Mouse (Mus musculus) liver, embryonic 12.5 days (tissue): ENCODE measurements around the gene Synpo2. TPM values are rescaled to one million over a fixed set of nuclear protein-coding genes. Genes with fewer than 3 reads are reported as not detected.
"Not testable (repeated sequence)": the region's sequence is repeated elsewhere in the genome, so short reads cannot be mapped to it uniquely, and the experiment has no call there.

Experiments
- ATAC-seq: fragments of 200-750 bp; cut with Nextera tagmentation; 2 replicates; pipeline ENCODE4 v1.8.0; 2017; ENCODE audit warnings: moderate number of reproducible peaks, mild to moderate bottlenecking, moderate library complexity
- H3K27ac ChIP-seq: fragments of 300-500 bp; sonication (generic); 2 replicates; pipeline ENCODE4 v1.5.1; 2016; ENCODE audit warnings: mild to moderate bottlenecking
- H3K27me3 ChIP-seq: fragments of 300-500 bp; sonication (generic); replicated peaks from 2 replicates; pipeline ENCODE4 v1.6.1; 2016; ENCODE audit warnings: mild to moderate bottlenecking, moderate library complexity
- H3K36me3 ChIP-seq: fragments of 300-500 bp; sonication (generic); 2 replicates; pipeline ENCODE4 v1.6.1; 2016; ENCODE audit warnings: mild to moderate bottlenecking, moderate library complexity
- H3K4me1 ChIP-seq: fragments of 300-500 bp; sonication (generic); 2 replicates; pipeline ENCODE4 v1.6.1; 2016
- H3K4me2 ChIP-seq: fragments of 300-500 bp; sonication (generic); 2 replicates; pipeline ENCODE4 v1.6.1; 2016; ENCODE audit warnings: mild to moderate bottlenecking, moderate library complexity
- H3K4me3 ChIP-seq: fragments of 300-500 bp; sonication (generic); 2 replicates; pipeline ENCODE4 v1.5.1; 2016; ENCODE audit warnings: mild to moderate bottlenecking, moderate library complexity
- H3K9ac ChIP-seq: fragments of 300-500 bp; sonication (generic); 2 replicates; pipeline ENCODE4 v1.6.1; 2016; ENCODE audit warnings: mild to moderate bottlenecking, moderate library complexity
- H3K9me3 ChIP-seq: fragments of 300-500 bp; sonication (generic); replicated peaks from 2 replicates; pipeline ENCODE4 v1.6.1; 2016; ENCODE audit warnings: mild to moderate bottlenecking, moderate library complexity
- WGBS: fragments of 180-500 bp; shearing (Covaris S2); methylation state at CpG from one replicate; pipeline ENCODE4 v1.1.7; 2016; ENCODE audit not compliant: insufficient replicate concordance; 5-methylcytosine and 5-hydroxymethylcytosine counted together
- polyA plus RNA-seq: library from polyadenylated mRNA; unstranded; fragments of >200 nt; fragmentation: Nextera tagmentation; extraction: Ambion mirVana; gene quantifications from 2 replicates; pipeline ENCODE4 v1.2.1, GENCODE M21; 2016

Gene Synpo2
- polyA plus RNA-seq, 1 experiment from 2014 or later, result 0.89 TPM

DNA sequence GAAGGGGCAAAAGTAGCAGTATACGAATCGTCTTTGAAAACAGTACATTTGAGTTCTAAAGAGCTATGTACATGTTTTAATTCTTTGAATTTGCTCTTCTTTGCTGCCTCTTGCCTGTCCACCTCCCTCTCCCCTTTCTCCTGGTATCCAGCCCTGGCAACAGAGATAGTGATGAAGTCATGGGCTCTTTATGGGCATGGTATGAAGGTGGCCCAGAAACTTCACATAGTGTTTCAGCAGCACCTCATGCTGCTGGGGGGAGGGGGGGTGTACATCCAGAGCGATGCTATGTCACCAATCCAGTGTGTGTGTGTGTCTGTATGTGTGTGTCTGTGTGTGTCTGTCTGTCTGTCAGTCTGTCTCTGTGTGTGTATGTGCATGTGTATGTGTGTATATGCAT lies 95.8 kb downstream of the Synpo2 start:
- H3K4me3 ChIP-seq, result no peak overlapping the region

GRCm38 (mm10) chr3:123139619-123140018 lies 96.3 kb downstream of the Synpo2 start:
- Histone ChIP-seq H3K27me3 (no peaks in the 10 kb centered on the region), H3K36me3 (no peaks in the 10 kb centered on the region), H3K4me1 (no peaks in the 10 kb centered on the region), H3K4me3 (no peak overlapping the region), H3K4me2 (no peak overlapping the region), H3K9ac (no peak overlapping the region), H3K27ac (no peak overlapping the region), H3K9me3 (no peaks in the 10 kb centered on the region)
- WGBS, result 56% methylated on average over 5 of the region's 5 CpGs
- ATAC-seq, result no peak

More for the DNA sequence above, 95.8 kb downstream of the Synpo2 start:
- ATAC-seq, result no peak
- no peak overlapping the region for H3K4me2 ChIP-seq
- WGBS, result 65% methylated on average over 3 of the region's 3 CpGs
- H3K27ac ChIP-seq, result no peak overlapping the region
- H3K9ac ChIP-seq, result no peak overlapping the region
- no peaks in the 10 kb centered on the region for H3K4me1 ChIP-seq
- H3K36me3 ChIP-seq, result no peaks in the 10 kb centered on the region
- no peaks in the 10 kb centered on the region for H3K9me3 ChIP-seq
- H3K27me3 ChIP-seq, result no peaks in the 10 kb centered on the region

GRCm38 (mm10) chr3:123138274-123139003 lies 97.5 kb downstream of the Synpo2 start:
- no peaks in the 10 kb centered on the region for H3K36me3 ChIP-seq
- no peak overlapping the region for H3K27ac ChIP-seq
- no peaks in the 10 kb centered on the region for H3K9me3 ChIP-seq
- no peaks in the 10 kb centered on the region for H3K27me3 ChIP-seq
- H3K4me3 ChIP-seq, result no peak overlapping the region
- H3K9ac ChIP-seq, result no peak overlapping the region
- ATAC-seq, result no peak
- WGBS, result 55% methylated on average over 6 of the region's 6 CpGs
- no peaks in the 10 kb centered on the region for H3K4me1 ChIP-seq
- no peak overlapping the region for H3K4me2 ChIP-seq

DNA sequence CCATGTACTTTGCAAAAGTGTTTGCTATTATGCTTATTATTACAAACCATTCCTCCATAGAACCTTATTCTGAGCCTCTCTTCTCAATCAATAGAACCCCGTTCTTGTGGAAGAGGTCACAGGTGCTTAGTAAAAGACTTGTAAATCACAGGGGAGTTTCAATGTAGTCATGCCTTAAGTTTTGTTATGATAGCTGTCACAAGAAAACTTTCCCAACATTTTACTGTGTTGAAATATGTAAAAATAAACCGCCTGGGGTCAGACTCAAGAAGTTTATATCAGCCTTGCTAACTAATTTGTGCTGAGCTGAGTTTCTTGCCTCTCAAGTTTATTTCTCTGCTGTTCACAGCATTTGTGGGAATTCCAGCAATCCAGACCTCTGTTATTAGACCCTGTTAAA lies 103.8 kb downstream of the Synpo2 start:
- no peaks in the 10 kb centered on the region for H3K36me3 ChIP-seq
- no peak overlapping the region for H3K27ac ChIP-seq
- no peak for ATAC-seq
- 71% methylated on average over 2 of the region's 2 CpGs for WGBS
- no peaks in the 10 kb centered on the region for H3K4me1 ChIP-seq
- no peak overlapping the region for H3K4me3 ChIP-seq
- H3K4me2 ChIP-seq, result no peak overlapping the region
- H3K9ac ChIP-seq, result no peak overlapping the region
- H3K27me3 ChIP-seq, result no peaks in the 10 kb centered on the region
- H3K9me3 ChIP-seq, result no peaks in the 10 kb centered on the region

DNA sequence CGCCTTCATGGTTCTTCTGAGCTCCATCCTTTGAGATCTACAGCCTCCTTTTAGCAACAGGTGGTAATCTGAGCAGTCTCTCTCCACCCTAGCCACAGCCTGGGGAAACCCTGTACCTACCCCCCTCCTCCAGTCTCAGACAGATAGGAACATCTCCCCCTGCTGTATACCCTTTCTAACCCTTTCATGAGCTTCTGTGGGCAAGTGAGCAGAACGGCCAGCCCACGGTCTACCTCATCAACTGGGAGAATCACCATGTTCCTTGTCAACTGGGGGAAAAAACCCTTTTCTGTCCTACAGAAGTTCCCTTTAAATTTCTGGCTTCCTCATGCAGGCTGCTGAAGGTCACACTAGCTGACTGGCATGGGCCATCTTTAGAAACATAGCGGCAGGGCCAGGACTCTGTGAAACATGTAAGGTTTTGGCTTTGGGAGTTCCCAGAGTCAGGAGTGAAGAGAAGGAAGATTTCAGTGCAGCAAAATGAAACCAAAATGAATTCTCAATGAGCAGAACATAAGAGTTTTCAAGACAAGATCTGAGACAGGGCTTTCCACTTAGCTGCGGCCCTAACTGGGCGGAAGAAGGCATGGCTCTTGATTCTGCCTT lies 104.7 kb downstream of the Synpo2 start:
- 79% methylated on average over 6 of the region's 6 CpGs for WGBS
- Histone ChIP-seq H3K27ac (no peak overlapping the region), H3K27me3 (no peaks in the 10 kb centered on the region), H3K4me1 (no peaks in the 10 kb centered on the region), H3K4me3 (no peak overlapping the region), H3K4me2 (no peak overlapping the region), H3K9ac (no peak overlapping the region), H3K36me3 (no peaks in the 10 kb centered on the region), H3K9me3 (no peaks in the 10 kb centered on the region)
- no peak for ATAC-seq

GRCm38 (mm10) chr3:123130314-123131150 lies 105.4 kb downstream of the Synpo2 start:
- H3K9me3 ChIP-seq, result no peaks in the 10 kb centered on the region
- 70% methylated on average over 14 of the region's 14 CpGs for WGBS
- no peak overlapping the region for H3K4me3 ChIP-seq
- no peaks in the 10 kb centered on the region for H3K4me1 ChIP-seq
- no peak overlapping the region for H3K9ac ChIP-seq
- no peak overlapping the region for H3K27ac ChIP-seq
- no peak for ATAC-seq
- H3K27me3 ChIP-seq, result no peaks in the 10 kb centered on the region
- no peak overlapping the region for H3K4me2 ChIP-seq
- no peaks in the 10 kb centered on the region for H3K36me3 ChIP-seq

- H3K9ac ChIP-seq, result no peak overlapping the region
- no peak overlapping the region for H3K4me2 ChIP-seq
- H3K9me3 ChIP-seq, result no peaks in the 10 kb centered on the region
- no peaks in the 10 kb centered on the region for H3K36me3 ChIP-seq
- H3K4me3 ChIP-seq, result no peak overlapping the region
- WGBS, result 78% methylated on average over 8 of the region's 8 CpGs
- ATAC-seq, result no peak
- no peak overlapping the region for H3K27ac ChIP-seq
- no peaks in the 10 kb centered on the region for H3K27me3 ChIP-seq
- H3K4me1 ChIP-seq, result no peaks in the 10 kb centered on the region
Observed at GRCm38 (mm10) chr3:123128781-123129180, 107.2 kb downstream of the Synpo2 start.

GRCm38 (mm10) chr3:123128091-123128490 lies 107.9 kb downstream of the Synpo2 start:
- Histone ChIP-seq H3K36me3 (no peaks in the 10 kb centered on the region), H3K27ac (no peak overlapping the region), H3K4me3 (no peak overlapping the region), H3K27me3 (no peaks in the 10 kb centered on the region), H3K4me2 (no peak overlapping the region), H3K9me3 (no peaks in the 10 kb centered on the region), H3K9ac (no peak overlapping the region), H3K4me1 (no peaks in the 10 kb centered on the region)
- ATAC-seq, result no peak
- WGBS, result 64% methylated on average over 7 of the region's 7 CpGs

DNA sequence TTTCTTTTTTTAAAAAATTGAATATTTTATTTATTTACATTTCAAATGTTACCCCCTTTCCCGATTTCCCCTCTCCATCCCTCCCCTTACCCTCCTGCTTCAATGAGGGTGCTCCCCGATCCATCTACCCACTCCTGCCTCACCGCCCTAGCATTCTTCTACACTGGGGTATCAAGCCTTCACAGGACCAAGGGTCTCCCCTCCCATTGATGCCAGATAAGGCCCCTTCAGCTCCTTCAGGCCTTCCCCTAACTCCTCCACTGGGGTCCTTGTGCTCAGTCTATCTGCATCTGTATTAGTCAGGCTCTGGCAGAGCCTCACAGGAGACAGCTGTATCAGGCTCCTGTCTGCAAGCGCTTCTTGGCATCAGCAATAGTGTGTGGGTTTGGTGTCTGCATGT lies 109.2 kb downstream of the Synpo2 start:
- H3K9ac ChIP-seq, H3K9me3 ChIP-seq, H3K4me1 ChIP-seq, H3K27me3 ChIP-seq, H3K36me3 ChIP-seq, ATAC-seq, H3K27ac ChIP-seq, H3K4me2 ChIP-seq, H3K4me3 ChIP-seq: not testable (repeated sequence)
- WGBS, result 70% methylated on average over 4 of the region's 4 CpGs

DNA sequence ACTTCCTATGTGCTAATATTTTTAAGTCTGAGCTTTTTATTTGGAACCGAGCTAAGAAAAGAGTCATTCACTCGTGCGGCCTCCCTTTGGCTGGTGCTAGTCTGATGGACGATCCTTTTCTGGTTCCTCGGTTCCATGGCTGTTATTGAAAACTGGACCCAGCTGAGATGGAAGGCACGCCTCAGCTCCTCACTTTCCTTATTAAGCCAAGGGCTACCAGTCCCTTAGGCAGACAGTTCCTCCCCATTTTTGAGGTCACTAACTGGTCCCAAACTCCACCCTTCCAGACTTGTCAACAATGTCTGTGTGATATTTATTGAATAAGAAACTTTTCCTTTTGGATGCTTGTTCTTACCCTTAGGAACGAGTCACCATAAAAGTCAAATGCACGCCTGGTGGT lies 112.1 kb downstream of the Synpo2 start:
- no peak overlapping the region for H3K4me2 ChIP-seq
- no peak overlapping the region for H3K27ac ChIP-seq
- no peaks in the 10 kb centered on the region for H3K9me3 ChIP-seq
- H3K27me3 ChIP-seq, result no peaks in the 10 kb centered on the region
- H3K36me3 ChIP-seq, result no peaks in the 10 kb centered on the region
- ATAC-seq, result no peak
- 74% methylated on average over 8 of the region's 8 CpGs for WGBS
- H3K4me3 ChIP-seq, result no peak overlapping the region
- no peak overlapping the region for H3K9ac ChIP-seq
- H3K4me1 ChIP-seq, result no peaks in the 10 kb centered on the region

GRCm38 (mm10) chr3:123122151-123123030 lies 113.6 kb downstream of the Synpo2 start:
- no peaks in the 10 kb centered on the region for H3K4me1 ChIP-seq
- no peak overlapping the region for H3K9ac ChIP-seq
- no peak overlapping the region for H3K4me3 ChIP-seq
- no peak for ATAC-seq
- no peaks in the 10 kb centered on the region for H3K36me3 ChIP-seq
- no peaks in the 10 kb centered on the region for H3K27me3 ChIP-seq
- no peak overlapping the region for H3K27ac ChIP-seq
- no peak overlapping the region for H3K4me2 ChIP-seq
- 74% methylated on average over 21 of the region's 21 CpGs for WGBS
- H3K9me3 ChIP-seq, result no peaks in the 10 kb centered on the region
